Mouse (Mus musculus): ENCODE measurements at regions not wholly inside any gene's neighbourhood (a gene's known extent, or its start where the extent isn't known, plus 50 kb on each side); places are given as distances from the start of the nearest gene placed in this dataset.
A peak's percentile ranks its signal among the peaks of the same experiment; 100 is the strongest.
"Not testable (repeated sequence)": the region's sequence is repeated elsewhere in the genome, so short reads cannot be mapped to it uniquely, and the experiment has no call there.

- no peak for ATAC-seq (ENCODE audit: low FRiP score, low read depth)
- no peak overlapping the region for H3K4me2 ChIP-seq
- no peak overlapping the region for H3K27ac ChIP-seq (replicated peaks)
- H3K4me3 ChIP-seq, result no peak overlapping the region
- H3K9me3 ChIP-seq, result no peaks in the 10 kb centered on the region
- no peak overlapping the region for H3K9ac ChIP-seq
- H3K36me3 ChIP-seq, result no peaks in the 10 kb centered on the region
- H3K4me1 ChIP-seq (replicated peaks), result peaks cover 19% of the 10 kb centered on the region; the same call in 1 of the 2 replicates
- H3K27me3 ChIP-seq, result no peaks in the 10 kb centered on the region
- WGBS, result 70% methylated on average over 2 of the region's 2 CpGs
These were observed 73.0 kb upstream of the Slc1a3 start for GRCm38 (mm10) chr15:8783567-8783966.

GRCm38 (mm10) chr15:8783036-8783435 lies 72.5 kb upstream of the Slc1a3 start:
- Histone ChIP-seq H3K4me2 (no peak overlapping the region), H3K4me3 (no peak overlapping the region), H3K9ac (no peak overlapping the region), H3K4me1 (replicated peaks) (peaks cover 19% of the 10 kb centered on the region; the same call in 1 of the 2 replicates), H3K9me3 (no peaks in the 10 kb centered on the region), H3K27me3 (no peaks in the 10 kb centered on the region), H3K36me3 (no peaks in the 10 kb centered on the region), H3K27ac (replicated peaks) (no peak overlapping the region)
- ATAC-seq (ENCODE audit: low FRiP score, low read depth), result no peak
- WGBS, result 38% methylated on average over 1 of the region's 1 CpGs

- H3K9ac ChIP-seq, result no peak overlapping the region
- WGBS, result 30% methylated on average over 10 of the region's 10 CpGs
- ATAC-seq (ENCODE audit: low FRiP score, low read depth), result no peak
- H3K36me3 ChIP-seq, result no peaks in the 10 kb centered on the region
- no peak overlapping the region for H3K4me2 ChIP-seq
- no peaks in the 10 kb centered on the region for H3K9me3 ChIP-seq
- H3K4me3 ChIP-seq, result no peak overlapping the region
- H3K27me3 ChIP-seq, result no peaks in the 10 kb centered on the region
- peaks cover 19% of the 10 kb centered on the region; the same call in 1 of the 2 replicates for H3K4me1 ChIP-seq (replicated peaks)
- peak overlapping the region; percentile 72 for H3K27ac ChIP-seq (replicated peaks)
These were observed 71.6 kb upstream of the Slc1a3 start for GRCm38 (mm10) chr15:8782131-8782507.

- WGBS, result 29% methylated on average over 28 of the region's 28 CpGs
- Histone ChIP-seq H3K4me2 (no peak overlapping the region), H3K27ac (replicated peaks) (peak overlapping the region; percentile 72), H3K36me3 (no peaks in the 10 kb centered on the region), H3K9me3 (no peaks in the 10 kb centered on the region), H3K4me3 (no peak overlapping the region), H3K9ac (no peak overlapping the region), H3K27me3 (no peaks in the 10 kb centered on the region), H3K4me1 (replicated peaks) (peaks cover 19% of the 10 kb centered on the region; the same call in 1 of the 2 replicates)
- ATAC-seq (ENCODE audit: low FRiP score, low read depth), result peak; percentile 91
These were observed 70.9 kb upstream of the Slc1a3 start for GRCm38 (mm10) chr15:8781159-8782130.

GRCm38 (mm10) chr15:8780371-8780866 lies 69.9 kb upstream of the Slc1a3 start:
- H3K27ac ChIP-seq (replicated peaks), result peak overlapping the region; percentile 66
- no peaks in the 10 kb centered on the region for H3K36me3 ChIP-seq
- ATAC-seq (ENCODE audit: low FRiP score, low read depth), result no peak
- no peaks in the 10 kb centered on the region for H3K9me3 ChIP-seq
- peaks cover 14% of the 10 kb centered on the region; the same call in 1 of the 2 replicates for H3K4me1 ChIP-seq (replicated peaks)
- 32% methylated on average over 5 of the region's 5 CpGs for WGBS
- no peaks in the 10 kb centered on the region for H3K27me3 ChIP-seq
- no peak overlapping the region for H3K4me2 ChIP-seq
- H3K9ac ChIP-seq, result no peak overlapping the region
- no peak overlapping the region for H3K4me3 ChIP-seq

- no peak overlapping the region for H3K27ac ChIP-seq (replicated peaks)
- no peaks in the 10 kb centered on the region for H3K9me3 ChIP-seq
- 92% methylated on average over 16 of the region's 16 CpGs for WGBS
- H3K9ac ChIP-seq, result no peak overlapping the region
- no peaks in the 10 kb centered on the region for H3K4me1 ChIP-seq (replicated peaks)
- H3K4me3 ChIP-seq, result no peak overlapping the region
- H3K36me3 ChIP-seq, result no peaks in the 10 kb centered on the region
- no peak for ATAC-seq (ENCODE audit: low FRiP score, low read depth)
- H3K4me2 ChIP-seq, result no peak overlapping the region
- no peaks in the 10 kb centered on the region for H3K27me3 ChIP-seq
These were observed 57.3 kb upstream of the Slc1a3 start for GRCm38 (mm10) chr15:8767624-8768571.

- H3K4me2 ChIP-seq; ATAC-seq (ENCODE audit: low FRiP score, low read depth); H3K36me3 ChIP-seq; H3K9me3 ChIP-seq; H3K27me3 ChIP-seq; H3K4me1 ChIP-seq (replicated peaks); H3K27ac ChIP-seq (replicated peaks); H3K4me3 ChIP-seq; H3K9ac ChIP-seq: not testable (repeated sequence)
These were observed 55.6 kb upstream of the Slc1a3 start for GRCm38 (mm10) chr15:8766208-8766607.

GRCm38 (mm10) chr15:8761741-8762271 lies 51.2 kb upstream of the Slc1a3 start:
- no peak overlapping the region for H3K4me3 ChIP-seq
- peak; percentile 76 for ATAC-seq (ENCODE audit: low FRiP score, low read depth)
- no peaks in the 10 kb centered on the region for H3K9me3 ChIP-seq
- 0 out of 2 replicates have a peak overlapping the region, but pooled peaks have one; percentile 4 for H3K27ac ChIP-seq (replicated peaks)
- H3K4me1 ChIP-seq (replicated peaks), result no peaks in the 10 kb centered on the region
- H3K27me3 ChIP-seq, result no peaks in the 10 kb centered on the region
- WGBS, result 42% methylated on average over 9 of the region's 9 CpGs
- H3K4me2 ChIP-seq, result no peak overlapping the region
- H3K36me3 ChIP-seq, result no peaks in the 10 kb centered on the region
- H3K9ac ChIP-seq, result no peak overlapping the region

- no peak for ATAC-seq (ENCODE audit: low FRiP score, low read depth)
- no peaks in the 10 kb centered on the region for H3K36me3 ChIP-seq
- no peak overlapping the region for H3K4me2 ChIP-seq
- WGBS, result 84% methylated on average over 5 of the region's 5 CpGs
- no peak overlapping the region for H3K4me3 ChIP-seq
- H3K9ac ChIP-seq, result no peak overlapping the region
- no peaks in the 10 kb centered on the region for H3K4me1 ChIP-seq (replicated peaks)
- no peaks in the 10 kb centered on the region for H3K27me3 ChIP-seq
- no peaks in the 10 kb centered on the region for H3K9me3 ChIP-seq
- H3K27ac ChIP-seq (replicated peaks), result 0 out of 2 replicates have a peak overlapping the region, but pooled peaks have one; percentile 4
These were observed 50.6 kb upstream of the Slc1a3 start for GRCm38 (mm10) chr15:8761132-8761531.

Measured in hindbrain, embryonic 15.5 days (tissue).